ENCODE assay signal across 8 mouse cellular contexts in the genomic region with DNA sequence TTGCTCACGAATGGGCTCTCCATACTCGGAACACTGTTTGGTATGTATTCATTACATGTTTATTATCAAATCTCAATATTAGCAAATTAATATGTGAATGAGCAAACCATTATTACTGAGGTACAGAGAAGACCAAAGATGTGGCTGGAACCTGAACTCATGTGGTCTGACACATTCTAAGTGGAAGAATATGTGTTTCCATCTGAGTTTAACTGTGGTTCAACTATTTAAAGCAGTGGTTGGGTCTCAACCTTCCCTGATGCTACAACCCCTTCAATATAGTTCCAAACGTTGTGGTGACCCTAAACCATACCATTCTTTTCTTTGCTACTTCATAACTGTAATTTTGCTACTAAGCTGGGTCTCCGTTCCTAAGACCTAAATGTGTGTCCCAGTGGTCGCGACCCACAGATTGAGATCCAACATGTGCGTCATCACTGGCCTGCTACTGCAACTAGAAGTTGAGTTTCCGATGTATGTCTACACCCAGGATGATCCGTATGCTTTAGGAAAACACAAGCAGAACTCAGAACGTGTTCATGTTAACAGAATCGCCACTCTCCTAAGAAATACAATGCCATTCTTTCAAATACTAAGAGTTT. TPM values are rescaled to one million over a fixed set of nuclear protein-coding genes. Genes with fewer than 3 reads are reported as not detected.
DNase-seq lines count a peak whose midpoint lies in the region; ATAC-seq and TF ChIP-seq lines count a peak whose summit lies in the region.

No protein-coding gene starts in this region.

- peak overlapping the region; percentile 86 for H3K4me3 ChIP-seq in forebrain, embryonic 10.5 days
- no peak overlapping the region for H3K4me3 ChIP-seq in forebrain, postnatal 0 days (ENCODE audit: low read depth, low read length)
- H3K4me3 ChIP-seq in testis, adult 2 months (ENCODE audit: control insufficient read depth, low read depth, low read length) = peak overlapping the region; percentile 25; the same call in 1 of the 2 replicates
- no peak overlapping the region for H3K4me3 ChIP-seq in hindbrain, postnatal 0 days (ENCODE audit: low read length)

- WGBS in forebrain, embryonic 10.5 days = 59% methylated on average over 11 of the region's 11 CpGs
- WGBS in forebrain, postnatal 0 days = 47% methylated on average over 11 of the region's 11 CpGs
- WGBS in hindbrain, postnatal 0 days = 50% methylated on average over 11 of the region's 11 CpGs

- DNase-seq in forebrain, embryonic 10.5 days (ENCODE audit: extremely low spot score, low spot score) = no peak
- DNase-seq in forebrain, postnatal 0 days = no peak
- no peak for DNase-seq in testis, postnatal 10 days (ENCODE audit: low spot score)
- DNase-seq in hindbrain, postnatal 0 days (ENCODE audit: low spot score) = no peak
- peak; percentile 29 for DNase-seq in splenic B cell, adult 2 months (ENCODE audit: low read depth, low spot score)
- DNase-seq in gastrocnemius, adult 8-10 months (ENCODE audit: low spot score in 2 of 2) = no peak
- no peak for DNase-seq in cerebellum, adult 8-10 months

- peaks cover 25% of the 10 kb centered on the region for H3K4me1 ChIP-seq in forebrain, embryonic 10.5 days
- 0 out of 2 replicates have a peak, but pooled peaks cover 3% of the 10 kb centered on the region for H3K4me1 ChIP-seq in forebrain, postnatal 0 days (ENCODE audit: insufficient read depth)
- H3K4me1 ChIP-seq in testis, adult 2 months (ENCODE audit: control insufficient read depth, insufficient read depth, low read length) = peaks cover 3% of the 10 kb centered on the region
- H3K4me1 ChIP-seq in hindbrain, postnatal 0 days (ENCODE audit: insufficient read depth, low read length) = no peaks in the 10 kb centered on the region

- no peaks in the 10 kb centered on the region for H3K27me3 ChIP-seq in forebrain, embryonic 10.5 days (ENCODE audit: poor library complexity, severe bottlenecking)
- no peaks in the 10 kb centered on the region for H3K27me3 ChIP-seq in forebrain, postnatal 0 days (ENCODE audit: insufficient read depth, low read length)
- H3K27me3 ChIP-seq in testis, adult 2 months (ENCODE audit: control insufficient read depth, insufficient read depth, low read length) = no peaks in the 10 kb centered on the region
- H3K27me3 ChIP-seq in hindbrain, postnatal 0 days (ENCODE audit: insufficient read depth, low read length) = no peaks in the 10 kb centered on the region
- H3K27me3 ChIP-seq in splenic B cell, adult 2 months (ENCODE audit: control insufficient read depth, insufficient read depth, low read length, poor library complexity, severe bottlenecking) = no peaks in the 10 kb centered on the region

- no peak for ATAC-seq in forebrain, postnatal 0 days
- no peak for ATAC-seq in hindbrain, postnatal 0 days

- H3K36me3 ChIP-seq in forebrain, embryonic 10.5 days (replicated peaks) = peaks cover 9% of the 10 kb centered on the region
- H3K36me3 ChIP-seq in forebrain, postnatal 0 days (ENCODE audit: insufficient read depth) = no peaks in the 10 kb centered on the region
- no peaks in the 10 kb centered on the region for H3K36me3 ChIP-seq in testis, adult 2 months (ENCODE audit: control insufficient read depth, insufficient read depth, low read length)
- H3K36me3 ChIP-seq in hindbrain, postnatal 0 days (ENCODE audit: insufficient read depth, low read length) = no peaks in the 10 kb centered on the region
- H3K36me3 ChIP-seq in splenic B cell, adult 2 months (ENCODE audit: control insufficient read depth, insufficient read depth, low read length, poor library complexity, severe bottlenecking) = no peaks in the 10 kb centered on the region

- H3K9me3 ChIP-seq in forebrain, embryonic 10.5 days = no peaks in the 10 kb centered on the region
- no peaks in the 10 kb centered on the region for H3K9me3 ChIP-seq in forebrain, postnatal 0 days (ENCODE audit: low read length)
- no peaks in the 10 kb centered on the region for H3K9me3 ChIP-seq in hindbrain, postnatal 0 days (ENCODE audit: low read length)

- no peak for TF ChIP-seq CTCF in forebrain, postnatal 0 days (IDR thresholded peaks at IDR 0.05; ENCODE audit: low read depth)
- TF ChIP-seq CTCF in testis, adult 2 months (IDR thresholded peaks at IDR 0.05; ENCODE audit: control insufficient read depth, insufficient read depth, insufficient replicate concordance, low read depth, low read length) = no peak
- TF ChIP-seq CTCF in hindbrain, postnatal 0 days (IDR thresholded peaks at IDR 0.05; ENCODE audit: low read depth) = no peak

- TF ChIP-seq POLR2A in testis, adult 2 months (IDR thresholded peaks at IDR 0.05; ENCODE audit: control insufficient read depth, low read depth, low read length) = no peak

- no peak overlapping the region for H3K4me2 ChIP-seq in forebrain, postnatal 0 days (ENCODE audit: low read depth)
- H3K4me2 ChIP-seq in hindbrain, postnatal 0 days (ENCODE audit: low read depth, low read length) = 0 out of 2 replicates have a peak overlapping the region, but pooled peaks have one; percentile 20

- no peak overlapping the region for H3K9ac ChIP-seq in forebrain, postnatal 0 days
- no peak overlapping the region for H3K9ac ChIP-seq in hindbrain, postnatal 0 days (replicated peaks; ENCODE audit: low read length)

- no peak overlapping the region for H3K27ac ChIP-seq in forebrain, embryonic 10.5 days
- H3K27ac ChIP-seq in forebrain, postnatal 0 days (ENCODE audit: low read depth, low read length) = no peak overlapping the region
- H3K27ac ChIP-seq in testis, adult 2 months (ENCODE audit: control insufficient read depth, insufficient read depth, low read depth, low read length) = no peak overlapping the region
- H3K27ac ChIP-seq in hindbrain, postnatal 0 days = no peak overlapping the region

RNA-seq across cellular contexts. Expression of a gene that starts 1.5 kb away (rescaled TPM):
- polyA plus RNA-seq in forebrain, embryonic 10.5 days (2016; fragmentation: Nextera tagmentation; extraction: Ambion mirVana) = 3.2 and 3.3 TPM in 2 replicates
- total RNA-seq in forebrain, postnatal 0 days (2014; rRNA removed) = 1.6 and 1.8 TPM in 2 replicates
- 0.21 and 0.27 TPM in 2 replicates for polyA plus RNA-seq in forebrain, postnatal 0 days (2015; fragmentation: Nextera tagmentation; extraction: Ambion mirVana)
- 4.5 and 5.3 TPM in 2 replicates for polyA plus RNA-seq in testis, adult 2 months (2012; rRNA removed)
- 1.9 and 3.3 TPM in 2 replicates for total RNA-seq in hindbrain, postnatal 0 days (2014; rRNA removed)
- polyA plus RNA-seq in hindbrain, postnatal 0 days (2015; fragmentation: Nextera tagmentation; extraction: Ambion mirVana) = 0.69 and 0.79 TPM in 2 replicates
- total RNA-seq in gastrocnemius, adult 8-10 months (2022) = under 1 TPM; 0.05 to 0.12 (median 0.10) TPM

Comparison
In these comparisons a context has a peak if more than half of its experiments do, and no peak if none do; other contexts are left out.
1. H3K4me3 ChIP-seq: peak in forebrain, embryonic 10.5 days (single experiment) and testis, adult 2 months (single experiment); none in forebrain, postnatal 0 days (single experiment) and hindbrain, postnatal 0 days (single experiment).